Mouse (Mus musculus) spleen, adult 2 months (tissue): ENCODE measurements around the gene Zmiz1.

ENCODE experiments used
- CTCF ChIP-seq: fragments of 200-500 bp; IDR thresholded peaks from 2 replicates; pipeline ENCODE4 v1.5.1; 2011; ENCODE audit warnings: mild to moderate bottlenecking, inconsistent platforms; ENCODE audit not compliant: insufficient read depth, insufficient read length, insufficient replicate concordance; ENCODE audit errors: extremely low read depth
- POLR2A ChIP-seq: fragments of 200-500 bp; IDR thresholded peaks from 2 replicates; pipeline ENCODE4 v1.6.1; 2011; ENCODE audit warnings: low read depth, low read length, inconsistent platforms

DNA sequence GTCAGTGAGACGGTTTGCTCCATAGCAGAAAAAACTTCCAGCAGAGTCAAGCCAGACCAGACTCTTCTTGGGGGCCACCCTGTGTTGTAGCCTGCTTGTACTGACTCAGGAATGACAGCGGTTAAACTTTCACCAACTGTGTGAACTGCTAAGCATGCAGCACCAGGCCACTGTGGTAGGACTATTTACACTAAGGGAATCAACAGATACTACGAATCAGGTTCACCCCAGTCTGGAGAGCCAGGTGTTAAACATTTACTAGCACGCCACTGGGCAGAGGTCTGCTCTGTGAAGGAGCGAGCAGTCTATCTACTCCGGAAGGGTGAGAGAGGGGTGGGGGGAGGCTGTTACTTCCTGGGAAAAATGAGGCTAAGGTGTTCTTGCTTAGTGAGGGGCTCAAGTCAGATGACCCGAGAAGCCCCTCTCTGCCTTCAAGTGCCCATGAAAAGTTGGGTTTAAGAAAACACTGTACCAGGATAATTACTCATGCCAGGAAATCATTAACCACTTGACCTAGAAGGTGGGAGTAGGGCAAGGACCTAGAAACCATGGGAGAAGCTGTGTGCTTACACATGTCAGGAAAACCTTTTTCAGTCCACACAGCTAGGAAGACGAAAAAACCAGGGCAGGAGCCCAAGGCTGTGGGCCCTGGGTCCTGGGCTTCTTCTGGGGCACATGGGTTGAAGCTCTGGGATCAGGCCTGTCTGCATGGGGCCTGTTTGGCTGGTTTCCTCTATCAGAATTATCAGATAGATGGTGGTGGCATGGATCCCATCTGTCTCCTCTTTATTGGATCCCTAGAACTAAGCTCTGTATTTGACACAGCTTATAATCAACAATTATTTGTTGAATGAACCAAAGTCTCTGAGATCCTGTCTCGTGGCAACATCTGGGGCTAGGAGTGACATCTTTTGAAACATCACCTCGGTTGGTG lies 7.0 kb upstream of the Zmiz1 start:
- TF ChIP-seq CTCF, result no peak
- no peak for TF ChIP-seq POLR2A
